9 mouse cellular contexts compared by ENCODE assay signal in genomic region chr11:6471054-6471453, GRCm38 (mm10). TPM values are rescaled to one million over a fixed set of nuclear protein-coding genes. Genes with fewer than 3 reads are reported as not detected.
A peak's percentile ranks its signal among the peaks of the same experiment; 100 is the strongest.
DNase-seq lines count a peak whose midpoint lies in the region; ATAC-seq and TF ChIP-seq lines count a peak whose summit lies in the region.
"Had no signal": no experiment of that assay in that cellular context is flagged by ENCODE, and none has a peak within 500 bp of the region (broad histone marks: within the 10 kb centered on the region; RNA-seq: fewer than 3 reads in every experiment).

No protein-coding gene starts in this region.

- H3K4me1 ChIP-seq in heart, embryonic 14.5 days (ENCODE audit: control insufficient read depth in 2 of 2, insufficient read depth in 2 of 2, low read length in 2 of 2) = peaks cover 2 to 27% of the 10 kb centered on the region in 2 experiments; a peak in 3 of 4 replicates
- H3K4me1 ChIP-seq in cortical plate, adult 2 months (ENCODE audit: control insufficient read depth, insufficient read depth, low read length) = peaks cover 9% of the 10 kb centered on the region; the same call in 1 of the 2 replicates
- peaks cover 64% of the 10 kb centered on the region for H3K4me1 ChIP-seq in hindbrain, embryonic 15.5 days (replicated peaks)
- H3K4me1 ChIP-seq in midbrain, embryonic 14.5 days (ENCODE audit: control insufficient read depth, insufficient read depth, low read length) = peaks cover 46% of the 10 kb centered on the region

- TF ChIP-seq CTCF in cortical plate, adult 2 months (IDR thresholded peaks at IDR 0.05; ENCODE audit: extremely low read depth, insufficient read depth, low read length) = no peak

- intact Hi-C loops in heart, postnatal 10 days (cut with DNase I) = loop anchor here (5.0 kb wide), 1 partner anchor 76 kb away; the partner anchor contains the start of gene Ccm2

- H3K27me3 ChIP-seq in heart, embryonic 14.5 days (ENCODE audit: control insufficient read depth, insufficient read depth, low read length) = no peaks in the 10 kb centered on the region
- no peaks in the 10 kb centered on the region for H3K27me3 ChIP-seq in hindbrain, embryonic 15.5 days
- H3K27me3 ChIP-seq in midbrain, embryonic 14.5 days (ENCODE audit: control insufficient read depth, insufficient read depth, low read length) = no peaks in the 10 kb centered on the region

- no peaks in the 10 kb centered on the region for H3K9me3 ChIP-seq in heart, embryonic 14.5 days (ENCODE audit: control insufficient read depth, low read length)
- H3K9me3 ChIP-seq in hindbrain, embryonic 15.5 days = no peaks in the 10 kb centered on the region
- no peaks in the 10 kb centered on the region for H3K9me3 ChIP-seq in midbrain, embryonic 14.5 days (ENCODE audit: control insufficient read depth, low read length)

- peak overlapping the region; percentile 77 to 85 for H3K27ac ChIP-seq in heart, embryonic 14.5 days (replicated peaks in 1 of 2; ENCODE audit: control insufficient read depth in 1 of 2, insufficient read depth in 1 of 2, low read depth in 2 of 2, low read length in 2 of 2)
- H3K27ac ChIP-seq in cortical plate, adult 2 months (ENCODE audit: insufficient read depth, low read length) = no peak overlapping the region
- no peak overlapping the region for H3K27ac ChIP-seq in hindbrain, embryonic 15.5 days (replicated peaks)
- H3K27ac ChIP-seq in midbrain, embryonic 14.5 days (replicated peaks; ENCODE audit: low read depth, low read length) = peak overlapping the region; percentile 45; the same call in 1 of the 2 replicates

- no peak for TF ChIP-seq POLR2A in cortical plate, adult 2 months (IDR thresholded peaks at IDR 0.05; ENCODE audit: extremely low read depth, insufficient read depth, low read length)

- peak overlapping the region; percentile 89 for H3K4me2 ChIP-seq in heart, embryonic 14.5 days (ENCODE audit: low read length)
- H3K4me2 ChIP-seq in hindbrain, embryonic 15.5 days = peak overlapping the region; percentile 95
- H3K4me2 ChIP-seq in midbrain, embryonic 14.5 days (ENCODE audit: low read length) = peak overlapping the region; percentile 99

- DNase-seq in heart, postnatal 10 days = no peak
- DNase-seq in midbrain, embryonic 14.5 days = peak; percentile 16
- DNase-seq in thymus, adult 18-20 months = no peak
- no peak for DNase-seq in left cerebral cortex, adult 9 months (ENCODE audit: low spot score in 2 of 2)
- DNase-seq: kidney, postnatal 36 days had no signal

- H3K9ac ChIP-seq in heart, embryonic 14.5 days (ENCODE audit: low read length) = peak overlapping the region; percentile 93
- H3K9ac ChIP-seq in hindbrain, embryonic 15.5 days = peak overlapping the region; percentile 30; the same call in 1 of the 2 replicates
- H3K9ac ChIP-seq in midbrain, embryonic 14.5 days (replicated peaks; ENCODE audit: low read length) = peak overlapping the region; percentile 39

- peak overlapping the region; percentile 32 to 94; a peak in 3 of 4 replicates for H3K4me3 ChIP-seq in heart, embryonic 14.5 days (ENCODE audit: control insufficient read depth in 1 of 2, insufficient read depth in 1 of 2, low read depth in 1 of 2, low read length in 2 of 2)
- peak overlapping the region; percentile 34 for H3K4me3 ChIP-seq in cortical plate, adult 2 months (ENCODE audit: insufficient read depth, low read length)
- H3K4me3 ChIP-seq in hindbrain, embryonic 15.5 days = peak overlapping the region; percentile 42
- H3K4me3 ChIP-seq in midbrain, embryonic 14.5 days (replicated peaks; ENCODE audit: low read depth, low read length) = peak overlapping the region; percentile 98

- 56% methylated on average over 2 of the region's 2 CpGs for WGBS in heart, embryonic 14.5 days
- WGBS in hindbrain, embryonic 15.5 days = 39% methylated on average over 2 of the region's 2 CpGs
- 66% methylated on average over 2 of the region's 2 CpGs for WGBS in midbrain, embryonic 14.5 days

- H3K36me3 ChIP-seq in heart, embryonic 14.5 days (ENCODE audit: control insufficient read depth, insufficient read depth, low read length) = peaks cover 47% of the 10 kb centered on the region
- H3K36me3 ChIP-seq in hindbrain, embryonic 15.5 days = peaks cover 10% of the 10 kb centered on the region
- peaks cover 20% of the 10 kb centered on the region for H3K36me3 ChIP-seq in midbrain, embryonic 14.5 days (ENCODE audit: control insufficient read depth, insufficient read depth, low read length)

- no peak for ATAC-seq in heart, embryonic 14.5 days (ENCODE audit: insufficient number of reproducible peaks, insufficient read depth, low FRiP score, low read depth)
- ATAC-seq in hindbrain, embryonic 15.5 days (ENCODE audit: low FRiP score, low read depth) = no peak
- ATAC-seq in midbrain, embryonic 14.5 days (ENCODE audit: low FRiP score, low TSS enrichment) = no peak
- ATAC-seq in cerebellum, adult (ENCODE audit: insufficient number of reproducible peaks, low FRiP score, low TSS enrichment) = no peak

RNA-seq across cellular contexts. Expression of gene Purb, which starts 4.7 kb away (rescaled TPM):
- 21.8 and 24.3 TPM in 2 replicates for polyA plus RNA-seq in heart, embryonic 14.5 days (2014; fragmentation: Nextera tagmentation; extraction: Ambion mirVana)
- 10 to 100 TPM; 70.5 to 74.0 TPM for total RNA-seq in heart, postnatal 10 days (2021)
- 103 and 109 TPM in 2 replicates for polyA plus RNA-seq in cortical plate, adult 2 months (2012; rRNA removed)
- 10.7 and 11.0 TPM in 2 replicates for polyA plus RNA-seq in hindbrain, embryonic 15.5 days (2015; fragmentation: Nextera tagmentation; extraction: Ambion mirVana)
- 12.5 and 12.7 TPM in 2 replicates for polyA plus RNA-seq in midbrain, embryonic 14.5 days (2014; fragmentation: Nextera tagmentation; extraction: Ambion mirVana)

RNA-seq across cellular contexts. Expression of gene H2afv, which starts 26.8 kb away (rescaled TPM):
- polyA plus RNA-seq in heart, embryonic 14.5 days (2014; fragmentation: Nextera tagmentation; extraction: Ambion mirVana) = 377 and 424 TPM in 2 replicates
- 10 to 100 TPM; 73.1 to 82.9 TPM for total RNA-seq in heart, postnatal 10 days (2021)
- polyA plus RNA-seq in cortical plate, adult 2 months (2012; rRNA removed) = 81.7 and 83.3 TPM in 2 replicates
- polyA plus RNA-seq in hindbrain, embryonic 15.5 days (2015; fragmentation: Nextera tagmentation; extraction: Ambion mirVana) = 259 and 323 TPM in 2 replicates
- 341 and 379 TPM in 2 replicates for polyA plus RNA-seq in midbrain, embryonic 14.5 days (2014; fragmentation: Nextera tagmentation; extraction: Ambion mirVana)

RNA-seq across cellular contexts. Expression of gene Myo1g, which starts 49.7 kb away (rescaled TPM):
- 0.59 and 0.77 TPM in 2 replicates for polyA plus RNA-seq in heart, embryonic 14.5 days (2014; fragmentation: Nextera tagmentation; extraction: Ambion mirVana)
- 1 to 10 TPM; 1.4 to 1.6 TPM for total RNA-seq in heart, postnatal 10 days (2021)
- 0.75 and 0.87 TPM in 2 replicates for polyA plus RNA-seq in cortical plate, adult 2 months (2012; rRNA removed)
- polyA plus RNA-seq in hindbrain, embryonic 15.5 days (2015; fragmentation: Nextera tagmentation; extraction: Ambion mirVana) = 0.39 and 0.54 TPM in 2 replicates
- 0.15 and 0.37 TPM in 2 replicates for polyA plus RNA-seq in midbrain, embryonic 14.5 days (2014; fragmentation: Nextera tagmentation; extraction: Ambion mirVana)

RNA-seq across cellular contexts. Expression of gene Ppia, which starts 55.8 kb away (rescaled TPM):
- polyA plus RNA-seq in heart, embryonic 14.5 days (2014; fragmentation: Nextera tagmentation; extraction: Ambion mirVana) = 4,253 and 4,441 TPM in 2 replicates
- 100 to 1,000 TPM; 943 to 992 TPM for total RNA-seq in heart, postnatal 10 days (2021)
- polyA plus RNA-seq in cortical plate, adult 2 months (2012; rRNA removed) = 2,439 and 2,636 TPM in 2 replicates
- 4,085 and 4,343 TPM in 2 replicates for polyA plus RNA-seq in hindbrain, embryonic 15.5 days (2015; fragmentation: Nextera tagmentation; extraction: Ambion mirVana)
- polyA plus RNA-seq in midbrain, embryonic 14.5 days (2014; fragmentation: Nextera tagmentation; extraction: Ambion mirVana) = 3,781 and 4,177 TPM in 2 replicates

Comparison
In these comparisons a context has a peak if more than half of its experiments do, and no peak if none do; other contexts are left out.
1. H3K27ac ChIP-seq: peak in heart, embryonic 14.5 days (2 of 2) and midbrain, embryonic 14.5 days (single experiment); none in cortical plate, adult 2 months (single experiment) and hindbrain, embryonic 15.5 days (single experiment).
2. H3K4me3 ChIP-seq: peak in every context shown above with its lines; median percentile 98 in midbrain, embryonic 14.5 days; 63 in heart, embryonic 14.5 days; 42 in hindbrain, embryonic 15.5 days; 34 in cortical plate, adult 2 months.
3. H3K9ac ChIP-seq: peak in every context shown above with its lines; median percentile 93 in heart, embryonic 14.5 days; 39 in midbrain, embryonic 14.5 days; 30 in hindbrain, embryonic 15.5 days.
4. Peak in every context shown above with its lines, with median percentiles within 50 percentile points of each other: H3K4me2 ChIP-seq.